Mouse (Mus musculus): ENCODE data around the gene Nav2. TPM values are rescaled to one million over a fixed set of nuclear protein-coding genes. Genes with fewer than 3 reads are reported as not detected.
A peak's percentile ranks its signal among the peaks of the same experiment; 100 is the strongest.

Nav2 gene
- polyA plus RNA-seq, 1 experiment from 2014 or later = 36.1 TPM

DNA sequence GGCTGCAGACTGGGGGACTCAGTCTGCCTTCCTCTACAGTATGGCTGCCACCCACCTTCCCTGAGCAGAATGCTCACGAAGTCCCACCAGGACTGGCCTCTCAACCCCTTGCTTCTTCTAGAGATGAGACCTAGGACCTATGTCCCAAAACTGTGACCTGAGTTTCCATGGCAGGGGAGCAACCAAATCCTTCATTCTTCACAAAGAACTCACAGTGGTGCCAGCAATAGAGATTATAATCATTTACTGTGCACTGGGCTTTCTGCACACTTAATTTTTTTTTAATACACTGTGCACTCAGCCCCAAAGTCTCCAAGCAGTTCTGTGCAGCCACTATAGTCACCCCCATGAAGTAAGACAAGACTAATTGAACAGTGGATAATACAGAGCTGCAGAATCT lies 196.3 kb downstream of the Nav2 start:
- H3K27ac ChIP-seq (ENCODE audit: low read depth, low read length) = peak overlapping the region; percentile 48
- no peaks in the 10 kb centered on the region for H3K9me3 ChIP-seq (ENCODE audit: control insufficient read depth, low read length)
- H3K36me3 ChIP-seq (ENCODE audit: control insufficient read depth, insufficient read depth, low read length) = no peaks in the 10 kb centered on the region
- peaks cover 6% of the 10 kb centered on the region; the same call in 1 of the 2 replicates for H3K4me1 ChIP-seq (replicated peaks; ENCODE audit: control insufficient read depth, insufficient read depth, low read length)
- 20% methylated on average over 1 of the region's 1 CpGs for WGBS
- no peak overlapping the region for H3K4me2 ChIP-seq (replicated peaks; ENCODE audit: low read depth, low read length)
- H3K9ac ChIP-seq (ENCODE audit: low read depth, low read length) = no peak overlapping the region
- H3K4me3 ChIP-seq (ENCODE audit: low read depth, low read length) = no peak overlapping the region
- H3K27me3 ChIP-seq (ENCODE audit: control insufficient read depth, insufficient read depth, low read length) = no peaks in the 10 kb centered on the region
- ATAC-seq (ENCODE audit: low FRiP score) (peak; percentile 33), DNase-seq (ENCODE audit: low spot score) (no peak)

DNA sequence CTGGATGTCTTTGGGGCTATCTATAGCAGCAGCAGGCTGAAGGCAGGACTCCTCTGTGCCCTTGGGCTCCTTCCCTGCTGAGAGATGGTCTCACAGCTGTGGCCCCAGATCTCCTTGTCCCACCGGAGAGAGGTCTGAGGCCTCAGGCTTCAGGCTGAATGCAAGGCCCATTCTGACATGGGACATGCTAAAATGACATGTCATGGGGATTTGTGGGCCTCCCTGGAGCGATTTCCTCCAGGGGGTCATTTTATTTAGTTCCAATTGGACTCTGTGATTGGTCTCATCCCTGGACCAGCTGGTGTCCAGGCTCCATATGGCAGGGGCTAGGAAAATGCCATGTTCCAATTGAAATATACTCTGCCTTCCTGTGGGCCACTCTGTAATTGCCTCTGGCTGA lies 197.0 kb downstream of the Nav2 start:
- H3K36me3 ChIP-seq (ENCODE audit: control insufficient read depth, insufficient read depth, low read length) = no peaks in the 10 kb centered on the region
- no peak overlapping the region for H3K4me3 ChIP-seq (ENCODE audit: low read depth, low read length)
- WGBS = 33% methylated on average over 2 of the region's 2 CpGs
- peak overlapping the region; percentile 48 for H3K27ac ChIP-seq (ENCODE audit: low read depth, low read length)
- H3K9ac ChIP-seq (ENCODE audit: low read depth, low read length) = no peak overlapping the region
- no peaks in the 10 kb centered on the region for H3K9me3 ChIP-seq (ENCODE audit: control insufficient read depth, low read length)
- no peak overlapping the region for H3K4me2 ChIP-seq (replicated peaks; ENCODE audit: low read depth, low read length)
- H3K27me3 ChIP-seq (ENCODE audit: control insufficient read depth, insufficient read depth, low read length) = no peaks in the 10 kb centered on the region
- peak; percentile 64 for ATAC-seq (ENCODE audit: low FRiP score)
- peak; percentile 53 for DNase-seq (ENCODE audit: low spot score)
- H3K4me1 ChIP-seq (replicated peaks; ENCODE audit: control insufficient read depth, insufficient read depth, low read length) = peaks cover 6% of the 10 kb centered on the region; the same call in 1 of the 2 replicates

DNA sequence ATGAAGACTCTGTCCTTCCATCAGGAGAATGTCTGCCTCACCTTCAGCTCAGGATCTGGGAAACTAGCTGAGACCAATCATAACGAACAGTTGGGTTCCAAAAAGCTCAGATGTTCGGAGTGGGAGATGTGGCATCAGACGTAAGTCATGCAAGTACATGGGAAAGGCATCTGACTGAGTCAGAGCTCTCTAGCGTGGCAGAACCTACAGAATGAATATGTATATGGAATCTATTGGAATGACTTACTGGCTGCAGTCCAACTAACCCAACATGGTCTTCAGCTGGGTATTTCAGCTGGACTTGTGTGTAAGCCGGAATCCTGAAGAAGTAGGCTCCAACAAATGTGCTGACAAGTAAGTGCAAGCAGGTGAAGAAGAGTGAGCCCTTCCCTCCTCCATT lies 199.6 kb downstream of the Nav2 start:
- Histone ChIP-seq H3K4me2 (replicated peaks; ENCODE audit: low read depth, low read length) (no peak overlapping the region), H3K27ac (ENCODE audit: low read depth, low read length) (no peak overlapping the region), H3K9ac (ENCODE audit: low read depth, low read length) (no peak overlapping the region), H3K9me3 (ENCODE audit: control insufficient read depth, low read length) (no peaks in the 10 kb centered on the region), H3K36me3 (ENCODE audit: control insufficient read depth, insufficient read depth, low read length) (no peaks in the 10 kb centered on the region), H3K4me1 (replicated peaks; ENCODE audit: control insufficient read depth, insufficient read depth, low read length) (peaks cover 6% of the 10 kb centered on the region; the same call in 1 of the 2 replicates), H3K4me3 (ENCODE audit: low read depth, low read length) (no peak overlapping the region), H3K27me3 (ENCODE audit: control insufficient read depth, insufficient read depth, low read length) (no peaks in the 10 kb centered on the region)
- WGBS = 89% methylated on average over 5 of the region's 5 CpGs
- ATAC-seq (ENCODE audit: low FRiP score) = no peak
- DNase-seq (ENCODE audit: low spot score) = no peak

DNA sequence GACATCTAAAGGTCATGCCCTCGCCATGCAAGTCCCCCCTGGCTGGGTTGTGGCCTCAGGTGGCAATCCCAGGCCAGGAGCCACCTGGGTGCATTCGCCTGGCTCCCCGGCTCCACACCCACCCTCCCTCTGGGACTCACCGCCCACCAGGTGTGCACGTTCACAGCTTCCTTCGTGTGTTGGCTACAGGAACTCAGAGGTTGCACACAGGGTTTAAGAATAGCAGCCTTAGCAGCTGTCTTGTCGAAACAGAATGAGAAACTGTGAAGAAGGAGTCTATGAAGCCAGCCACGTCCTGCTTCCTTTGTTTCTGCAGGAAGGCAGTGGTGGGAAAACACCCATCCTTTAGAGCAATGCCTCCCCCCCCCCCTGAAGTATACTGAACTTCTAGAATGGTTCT lies 210.5 kb downstream of the Nav2 start:
- DNase-seq (ENCODE audit: low spot score) (no peak), ATAC-seq (ENCODE audit: low FRiP score) (no peak)
- 61% methylated on average over 8 of the region's 8 CpGs for WGBS
- 0 out of 2 replicates have a peak overlapping the region, but pooled peaks have one; percentile 8 for H3K9ac ChIP-seq (ENCODE audit: low read depth, low read length)
- no peaks in the 10 kb centered on the region for H3K9me3 ChIP-seq (ENCODE audit: control insufficient read depth, low read length)
- H3K4me3 ChIP-seq (ENCODE audit: low read depth, low read length) = no peak overlapping the region
- H3K4me1 ChIP-seq (replicated peaks; ENCODE audit: control insufficient read depth, insufficient read depth, low read length) = peaks cover 17% of the 10 kb centered on the region
- H3K27ac ChIP-seq (ENCODE audit: low read depth, low read length) = no peak overlapping the region
- no peaks in the 10 kb centered on the region for H3K27me3 ChIP-seq (ENCODE audit: control insufficient read depth, insufficient read depth, low read length)
- H3K36me3 ChIP-seq (ENCODE audit: control insufficient read depth, insufficient read depth, low read length) = no peaks in the 10 kb centered on the region
- H3K4me2 ChIP-seq (replicated peaks; ENCODE audit: low read depth, low read length) = no peak overlapping the region

DNA sequence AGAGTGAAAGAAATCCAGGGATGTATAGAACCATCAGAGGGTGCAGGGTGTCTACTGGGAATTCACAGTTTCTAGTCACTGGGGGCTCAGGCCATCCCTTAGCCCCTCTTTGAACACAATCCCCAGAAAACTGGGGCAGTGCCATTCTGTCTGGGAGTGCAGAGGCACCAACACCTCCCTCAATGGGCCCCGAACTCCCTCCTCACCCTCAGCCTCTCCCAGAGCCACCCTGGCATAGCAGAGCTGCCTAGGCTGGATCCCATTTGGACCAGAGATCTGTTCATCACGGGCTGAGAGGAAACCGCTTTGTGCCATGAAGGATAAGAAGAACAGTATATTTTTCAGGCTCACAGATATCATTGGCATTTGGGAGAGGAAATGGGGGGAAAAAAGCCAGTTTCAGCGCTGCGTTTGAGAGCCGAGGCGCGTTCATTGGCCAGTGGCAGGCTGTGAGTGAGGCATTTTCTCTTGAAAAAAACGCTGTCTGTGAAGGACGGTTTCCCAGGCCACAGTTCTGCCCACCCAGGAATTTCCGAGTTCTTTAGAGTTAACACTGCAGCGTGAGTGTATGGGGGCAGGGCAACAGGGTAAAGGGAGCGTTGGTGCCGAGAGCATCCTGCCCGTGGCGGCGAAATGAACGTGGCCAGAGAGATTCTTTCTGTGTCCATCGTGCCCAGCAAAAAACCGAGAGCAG lies 211.4 kb downstream of the Nav2 start:
- DNase-seq (ENCODE audit: low spot score) = peak; percentile 79
- Histone ChIP-seq H3K27me3 (ENCODE audit: control insufficient read depth, insufficient read depth, low read length) (no peaks in the 10 kb centered on the region), H3K27ac (ENCODE audit: low read depth, low read length) (peak overlapping the region; percentile 54), H3K4me3 (ENCODE audit: low read depth, low read length) (0 out of 2 replicates have a peak overlapping the region, but pooled peaks have one; percentile 1), H3K36me3 (ENCODE audit: control insufficient read depth, insufficient read depth, low read length) (no peaks in the 10 kb centered on the region), H3K4me2 (replicated peaks; ENCODE audit: low read depth, low read length) (peak overlapping the region; percentile 37), H3K4me1 (replicated peaks; ENCODE audit: control insufficient read depth, insufficient read depth, low read length) (peaks cover 17% of the 10 kb centered on the region), H3K9ac (ENCODE audit: low read depth, low read length) (peak overlapping the region; percentile 1; the same call in 1 of the 2 replicates), H3K9me3 (ENCODE audit: control insufficient read depth, low read length) (no peaks in the 10 kb centered on the region)
- ATAC-seq (ENCODE audit: low FRiP score) = peak; percentile 82
- WGBS = 19% methylated on average over 20 of the region's 20 CpGs

DNA sequence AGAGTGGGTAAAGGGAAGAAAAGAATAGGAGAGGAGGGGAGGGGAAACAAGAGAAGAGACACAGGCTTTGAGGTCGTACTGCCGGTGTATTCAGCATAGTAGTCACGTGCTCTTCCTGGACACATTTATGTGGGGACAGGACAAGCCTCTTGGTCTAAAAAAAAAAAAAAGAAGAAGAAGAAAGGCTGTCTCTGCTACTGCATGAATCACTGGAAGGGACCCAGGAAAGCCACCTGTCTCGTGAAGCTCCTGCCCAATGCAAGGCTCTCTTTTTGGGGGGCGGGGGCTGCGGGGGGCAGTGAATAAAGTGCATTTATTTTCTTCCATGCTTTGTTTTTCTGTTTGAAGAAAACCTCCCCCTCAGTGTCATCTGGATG lies 212.0 kb downstream of the Nav2 start:
- 0 out of 2 replicates have a peak overlapping the region, but pooled peaks have one; percentile 1 for H3K4me3 ChIP-seq (ENCODE audit: low read depth, low read length)
- peak overlapping the region; percentile 37 for H3K4me2 ChIP-seq (replicated peaks; ENCODE audit: low read depth, low read length)
- H3K36me3 ChIP-seq (ENCODE audit: control insufficient read depth, insufficient read depth, low read length) = no peaks in the 10 kb centered on the region
- peak overlapping the region; percentile 54; the same call in 1 of the 2 replicates for H3K27ac ChIP-seq (ENCODE audit: low read depth, low read length)
- DNase-seq (ENCODE audit: low spot score) (no peak), ATAC-seq (ENCODE audit: low FRiP score) (peak; percentile 60)
- H3K9ac ChIP-seq (ENCODE audit: low read depth, low read length) = peak overlapping the region; percentile 17
- peaks cover 17% of the 10 kb centered on the region for H3K4me1 ChIP-seq (replicated peaks; ENCODE audit: control insufficient read depth, insufficient read depth, low read length)
- H3K9me3 ChIP-seq (ENCODE audit: control insufficient read depth, low read length) = no peaks in the 10 kb centered on the region
- WGBS = 26% methylated on average over 6 of the region's 6 CpGs
- H3K27me3 ChIP-seq (ENCODE audit: control insufficient read depth, insufficient read depth, low read length) = no peaks in the 10 kb centered on the region

DNA sequence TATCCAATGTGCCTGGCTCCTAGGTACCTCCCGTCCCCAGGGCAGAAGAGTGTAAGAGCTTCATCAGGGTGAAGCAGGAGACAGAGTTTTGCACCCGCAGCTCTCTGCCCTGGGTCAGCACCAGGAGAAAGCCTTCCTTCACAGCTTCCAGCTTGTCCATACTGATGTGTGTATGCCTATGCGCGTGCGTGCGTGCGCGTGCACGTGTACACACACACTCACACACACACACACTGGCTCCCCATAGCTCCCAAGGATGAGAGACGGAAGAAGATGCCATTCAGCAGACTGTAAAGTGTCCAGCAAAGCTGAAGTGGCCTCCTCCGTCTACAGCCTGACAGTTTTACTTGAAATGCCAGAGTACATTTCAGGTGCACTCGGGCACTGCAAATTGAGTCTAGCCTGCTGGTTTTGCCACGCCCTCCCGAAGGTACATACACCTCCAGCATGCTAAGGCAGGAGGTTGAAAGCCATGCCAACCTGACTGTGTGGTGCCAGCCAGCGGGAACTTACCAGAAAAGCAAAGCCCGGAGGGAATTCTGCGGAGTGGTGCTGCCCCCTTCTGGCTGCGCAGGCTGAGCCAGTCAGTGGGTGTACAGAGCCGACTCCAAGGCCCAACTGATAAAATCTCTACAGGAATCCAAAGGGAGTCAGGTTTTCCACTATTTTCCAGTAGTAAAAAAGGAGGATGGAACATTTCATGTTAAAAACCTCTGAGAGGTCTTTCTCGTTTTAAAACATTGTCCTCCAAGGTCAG lies 212.6 kb downstream of the Nav2 start:
- Histone ChIP-seq H3K36me3 (ENCODE audit: control insufficient read depth, insufficient read depth, low read length) (no peaks in the 10 kb centered on the region), H3K27ac (ENCODE audit: low read depth, low read length) (peak overlapping the region; percentile 34; the same call in 1 of the 2 replicates), H3K4me1 (replicated peaks; ENCODE audit: control insufficient read depth, insufficient read depth, low read length) (peaks cover 17% of the 10 kb centered on the region), H3K27me3 (ENCODE audit: control insufficient read depth, insufficient read depth, low read length) (no peaks in the 10 kb centered on the region), H3K9ac (ENCODE audit: low read depth, low read length) (peak overlapping the region; percentile 17; the same call in 1 of the 2 replicates), H3K4me2 (replicated peaks; ENCODE audit: low read depth, low read length) (peak overlapping the region; percentile 37; the same call in 1 of the 2 replicates), H3K4me3 (ENCODE audit: low read depth, low read length) (no peak overlapping the region), H3K9me3 (ENCODE audit: control insufficient read depth, low read length) (no peaks in the 10 kb centered on the region)
- ATAC-seq (ENCODE audit: low FRiP score) (peak; percentile 67), DNase-seq (ENCODE audit: low spot score) (peak; percentile 91)
- 39% methylated on average over 20 of the region's 20 CpGs for WGBS

DNA sequence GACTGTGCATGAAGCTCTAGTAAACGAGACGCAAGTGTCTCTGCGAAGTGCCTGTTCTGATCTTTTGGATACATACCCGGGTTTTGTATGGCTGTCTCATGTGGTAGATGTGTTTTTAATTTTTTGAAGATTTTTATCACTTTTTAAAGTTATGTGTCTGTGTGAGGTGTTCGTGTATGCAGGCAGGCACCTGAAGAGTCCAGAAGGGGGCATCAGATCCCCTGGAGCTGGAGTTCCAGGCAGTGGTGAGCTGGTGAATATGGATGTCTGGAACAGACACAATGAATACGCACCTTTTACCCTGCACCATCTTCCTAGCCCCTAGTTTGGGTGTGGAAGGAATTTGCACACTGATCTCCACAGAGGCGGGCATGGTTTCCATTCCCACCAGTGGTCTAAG lies 214.0 kb downstream of the Nav2 start:
- no peaks in the 10 kb centered on the region for H3K9me3 ChIP-seq (ENCODE audit: control insufficient read depth, low read length)
- peaks cover 17% of the 10 kb centered on the region for H3K4me1 ChIP-seq (replicated peaks; ENCODE audit: control insufficient read depth, insufficient read depth, low read length)
- H3K27me3 ChIP-seq (ENCODE audit: control insufficient read depth, insufficient read depth, low read length) = no peaks in the 10 kb centered on the region
- H3K4me2 ChIP-seq (replicated peaks; ENCODE audit: low read depth, low read length) = no peak overlapping the region
- no peak overlapping the region for H3K27ac ChIP-seq (ENCODE audit: low read depth, low read length)
- H3K9ac ChIP-seq (ENCODE audit: low read depth, low read length) = no peak overlapping the region
- whole genome bisulfite sequencing = 74% methylated on average over 7 of the region's 7 CpGs
- ATAC-seq (ENCODE audit: low FRiP score) (no peak), DNase-seq (ENCODE audit: low spot score) (peak; percentile 17)
- H3K4me3 ChIP-seq (ENCODE audit: low read depth, low read length) = no peak overlapping the region
- H3K36me3 ChIP-seq (ENCODE audit: control insufficient read depth, insufficient read depth, low read length) = no peaks in the 10 kb centered on the region

All from hindbrain, embryonic 11.5 days (tissue).